Mouse (Mus musculus): ENCODE results near the gene Usp48.

DNA sequence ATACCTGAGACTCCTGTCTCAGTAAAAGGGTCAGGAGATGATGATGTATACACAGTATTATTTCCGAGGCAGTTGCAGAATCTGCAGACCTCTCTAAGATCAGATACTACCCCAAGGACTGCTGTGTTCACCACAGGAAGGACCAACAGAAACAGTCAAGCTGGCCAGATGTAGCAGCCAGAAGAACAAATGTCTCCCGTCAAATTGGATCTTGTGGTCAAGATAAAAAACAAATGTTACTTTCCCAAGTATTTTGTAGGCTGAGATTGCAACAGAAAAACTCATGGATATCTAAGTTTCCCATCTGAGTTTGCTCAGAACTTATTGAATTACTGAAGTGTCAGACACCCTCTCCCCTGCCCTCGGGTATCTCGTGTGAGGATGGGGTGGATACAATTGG lies 13.8 kb upstream of the Usp48 start:
- TF ChIP-seq CTCF (IDR thresholded peaks at IDR 0.05; ENCODE audit: extremely low read depth, insufficient read length, insufficient replicate concordance, low read depth, low read length) (no peak), POLR2A (IDR thresholded peaks at IDR 0.05; ENCODE audit: low read depth, low read length) (no peak)

All from small intestine, adult 2 months (tissue).